Mouse (Mus musculus): Measurements from ENCODE around the gene Tex2. TPM values are rescaled to one million over a fixed set of nuclear protein-coding genes. Genes with fewer than 3 reads are reported as not detected.
"Not testable (repeated sequence)": the region's sequence is repeated elsewhere in the genome, so short reads cannot be mapped to it uniquely, and the experiment has no call there.

The Tex2 gene
- 17.1 and 19.3 TPM in 2 replicates for polyA plus RNA-seq (2015; fragmentation: Nextera tagmentation; extraction: Ambion mirVana)

DNA sequence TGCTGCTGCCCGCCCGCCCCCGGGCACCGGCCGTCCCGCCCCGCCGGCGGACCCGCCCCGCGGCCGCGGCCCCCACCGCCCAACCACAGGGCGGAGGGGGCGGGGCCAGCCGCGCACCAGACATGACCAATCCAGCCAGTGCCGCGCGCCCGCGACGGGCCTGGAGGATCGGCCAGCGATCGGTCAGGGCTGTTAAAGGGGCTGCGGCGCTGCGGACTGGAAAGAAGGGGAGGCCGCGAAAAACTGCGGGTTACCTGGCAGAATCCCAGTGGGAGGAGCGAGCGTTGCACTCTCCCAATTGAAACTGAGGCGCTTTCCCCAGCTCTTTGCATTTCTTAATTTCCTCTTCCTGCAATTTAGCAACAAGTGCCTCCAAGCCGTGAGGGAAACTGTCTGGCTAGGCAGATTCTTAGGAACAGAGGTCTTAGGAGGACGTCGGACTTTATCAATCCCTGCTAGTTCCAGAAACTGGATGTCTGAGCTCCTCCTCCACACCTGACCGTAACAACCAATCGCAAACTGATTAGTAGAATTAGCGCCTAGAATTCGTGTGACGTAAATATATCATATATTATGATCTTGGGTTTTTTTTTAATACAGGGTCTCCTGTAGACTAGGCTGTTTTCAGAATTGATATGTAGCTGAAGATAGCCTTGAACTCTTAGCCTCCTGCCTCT, at the start of gene Tex2:
Tex2 (minus strand) TSS at position 463 of the 677 bp plus-strand sequence.
- Histone ChIP-seq H3K4me1 (replicated peaks; ENCODE audit: control insufficient read depth, insufficient read depth, low read length) (peaks cover 9% of the 10 kb centered on the region), H3K9ac (ENCODE audit: low read depth, low read length) (peak within 1 kb of the TSS; percentile 90), H3K27me3 (replicated peaks; ENCODE audit: control insufficient read depth, insufficient read depth, low read length) (no peaks in the 10 kb centered on the region), H3K27ac (ENCODE audit: low read depth, low read length) (peak within 1 kb of the TSS; percentile 96), H3K4me2 (replicated peaks; ENCODE audit: low read depth) (peak within 1 kb of the TSS; percentile 90), H3K36me3 (ENCODE audit: control insufficient read depth, insufficient read depth) (no peaks in the 10 kb centered on the region), H3K4me3 (ENCODE audit: low read depth, low read length) (peak within 1 kb of the TSS; percentile 98), H3K9me3 (ENCODE audit: control insufficient read depth) (no peaks in the 10 kb centered on the region)
- under 1% methylated on average over 43 of the region's 45 CpGs for WGBS
- TF ChIP-seq CTCF (IDR thresholded peaks at IDR 0.05; ENCODE audit: low read depth), result no peak
- peak; percentile 97 for ATAC-seq

DNA sequence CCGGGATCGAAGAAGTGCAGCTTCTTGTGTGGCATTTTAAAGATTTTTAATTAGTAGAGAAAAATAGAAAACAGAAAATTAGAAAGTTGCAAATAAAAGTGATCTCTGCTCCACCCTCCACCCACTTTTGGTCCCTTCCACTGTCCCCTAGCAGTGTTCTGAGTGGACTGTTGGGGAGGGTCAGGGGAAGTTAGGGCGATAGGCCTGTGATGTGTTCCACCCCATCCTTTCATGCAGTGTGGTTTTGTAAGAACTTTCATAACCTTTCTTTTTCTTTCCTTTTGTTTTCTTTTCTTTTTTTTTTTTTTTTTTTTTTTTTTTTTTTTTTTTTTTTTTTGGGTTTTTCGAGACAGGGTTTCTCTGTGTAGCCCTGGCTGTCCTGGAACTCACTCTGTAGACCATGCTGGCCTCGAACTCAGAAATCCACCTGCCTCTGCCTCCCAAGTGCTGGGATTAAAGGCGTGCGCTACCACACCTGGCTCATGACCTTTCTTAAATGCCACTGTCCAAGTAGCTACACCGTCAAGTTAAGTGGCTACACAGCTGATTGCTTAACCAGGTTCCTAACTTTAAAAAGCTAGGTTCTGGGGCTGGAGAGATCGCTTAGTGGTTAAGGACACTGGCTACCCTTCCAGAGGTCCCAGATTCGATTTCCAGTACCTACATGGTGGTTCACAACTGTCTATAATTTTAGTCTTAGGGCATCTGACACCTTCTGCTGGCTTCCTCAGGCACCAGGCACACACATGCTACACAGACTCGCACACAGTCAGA, 49.6 kb upstream of the Tex2 start:
- 86% methylated on average over 9 of the region's 11 CpGs for WGBS
- Histone ChIP-seq H3K36me3 (ENCODE audit: control insufficient read depth, insufficient read depth) (no peaks in the 10 kb centered on the region), H3K9ac (ENCODE audit: low read depth, low read length) (no peak overlapping the region), H3K27ac (ENCODE audit: low read depth, low read length) (no peak overlapping the region), H3K4me2 (replicated peaks; ENCODE audit: low read depth) (no peak overlapping the region), H3K9me3 (ENCODE audit: control insufficient read depth) (no peaks in the 10 kb centered on the region), H3K4me3 (ENCODE audit: low read depth, low read length) (no peak overlapping the region), H3K27me3 (replicated peaks; ENCODE audit: control insufficient read depth, insufficient read depth, low read length) (no peaks in the 10 kb centered on the region), H3K4me1 (replicated peaks; ENCODE audit: control insufficient read depth, insufficient read depth, low read length) (peaks cover 3% of the 10 kb centered on the region; the same call in 1 of the 2 replicates)
- TF ChIP-seq CTCF (IDR thresholded peaks at IDR 0.05; ENCODE audit: low read depth), result no peak
- no peak for ATAC-seq

GRCm38 (mm10) chr11:106660453-106661081, 47.3 kb upstream of the Tex2 start:
- peak overlapping the region; percentile 60 for H3K27ac ChIP-seq (ENCODE audit: low read depth, low read length)
- no peak overlapping the region for H3K4me2 ChIP-seq (replicated peaks; ENCODE audit: low read depth)
- TF ChIP-seq CTCF (IDR thresholded peaks at IDR 0.05; ENCODE audit: low read depth), result no peak
- no peak for ATAC-seq
- no peak overlapping the region for H3K9ac ChIP-seq (ENCODE audit: low read depth, low read length)
- no peak overlapping the region for H3K4me3 ChIP-seq (ENCODE audit: low read depth, low read length)
- no peaks in the 10 kb centered on the region for H3K36me3 ChIP-seq (ENCODE audit: control insufficient read depth, insufficient read depth)
- H3K27me3 ChIP-seq (replicated peaks; ENCODE audit: control insufficient read depth, insufficient read depth, low read length), result no peaks in the 10 kb centered on the region
- H3K9me3 ChIP-seq (ENCODE audit: control insufficient read depth), result no peaks in the 10 kb centered on the region
- WGBS, result 74% methylated on average over 13 of the region's 13 CpGs
- peaks cover 3% of the 10 kb centered on the region; the same call in 1 of the 2 replicates for H3K4me1 ChIP-seq (replicated peaks; ENCODE audit: control insufficient read depth, insufficient read depth, low read length)

- no peaks in the 10 kb centered on the region for H3K9me3 ChIP-seq (ENCODE audit: control insufficient read depth)
- 55% methylated on average over 15 of the region's 15 CpGs for WGBS
- H3K4me1 ChIP-seq (replicated peaks; ENCODE audit: control insufficient read depth, insufficient read depth, low read length), result peaks cover 3% of the 10 kb centered on the region; the same call in 1 of the 2 replicates
- H3K36me3 ChIP-seq (ENCODE audit: control insufficient read depth, insufficient read depth), result no peaks in the 10 kb centered on the region
- ATAC-seq, result no peak
- no peaks in the 10 kb centered on the region for H3K27me3 ChIP-seq (replicated peaks; ENCODE audit: control insufficient read depth, insufficient read depth, low read length)
- no peak overlapping the region for H3K9ac ChIP-seq (ENCODE audit: low read depth, low read length)
- no peak overlapping the region for H3K4me2 ChIP-seq (replicated peaks; ENCODE audit: low read depth)
- H3K27ac ChIP-seq (ENCODE audit: low read depth, low read length), result peak overlapping the region; percentile 60
- no peak overlapping the region for H3K4me3 ChIP-seq (ENCODE audit: low read depth, low read length)
- TF ChIP-seq CTCF (IDR thresholded peaks at IDR 0.05; ENCODE audit: low read depth), result no peak
Measured at GRCm38 (mm10) chr11:106659598-106660295, 46.5 kb upstream of the Tex2 start.

DNA sequence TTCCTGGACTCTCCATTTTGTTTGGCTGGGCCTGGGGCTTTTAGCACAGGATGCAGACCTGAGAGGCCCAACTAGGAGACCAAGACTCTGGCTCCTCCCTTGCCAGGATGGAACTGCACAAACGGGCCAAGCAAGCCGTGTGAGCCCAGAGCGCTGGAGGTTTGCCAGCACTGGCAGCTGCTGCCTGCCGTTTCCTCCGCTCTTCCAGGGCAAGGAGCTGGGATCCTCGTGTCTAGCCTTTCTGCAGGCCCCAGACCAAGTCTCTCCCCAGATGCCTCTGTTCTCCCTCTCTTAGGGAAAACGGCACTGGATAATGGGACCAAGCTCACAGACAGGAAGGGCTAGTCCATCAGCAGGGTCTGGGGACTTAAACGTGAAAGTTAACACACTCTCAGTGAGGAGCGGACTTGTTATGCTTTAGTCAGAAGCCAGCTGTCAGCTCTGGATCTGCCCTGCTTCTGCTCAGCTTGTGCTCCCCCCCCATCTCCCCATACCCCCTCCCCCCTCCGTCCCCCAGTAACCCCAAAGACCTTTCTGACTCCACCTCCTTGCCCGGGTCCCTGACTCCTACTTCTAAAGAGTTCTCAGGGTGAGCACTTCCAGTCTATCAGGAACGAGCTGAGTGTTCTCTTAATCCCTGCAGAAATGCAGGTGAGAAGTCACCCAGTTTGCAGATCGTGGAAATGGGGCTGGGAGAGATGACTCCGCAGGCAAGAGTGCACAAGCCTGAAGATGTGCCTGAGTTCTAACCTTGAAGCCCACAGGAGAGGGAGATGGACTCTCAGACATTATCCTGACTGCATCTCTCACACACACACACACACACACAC, 45.0 kb upstream of the Tex2 start:
- WGBS, result 24% methylated on average over 14 of the region's 14 CpGs
- Histone ChIP-seq H3K4me1 (replicated peaks; ENCODE audit: control insufficient read depth, insufficient read depth, low read length) (peaks cover 3% of the 10 kb centered on the region; the same call in 1 of the 2 replicates), H3K36me3 (ENCODE audit: control insufficient read depth, insufficient read depth) (no peaks in the 10 kb centered on the region), H3K27me3 (replicated peaks; ENCODE audit: control insufficient read depth, insufficient read depth, low read length) (no peaks in the 10 kb centered on the region), H3K4me3 (ENCODE audit: low read depth, low read length) (no peak overlapping the region), H3K9me3 (ENCODE audit: control insufficient read depth) (no peaks in the 10 kb centered on the region), H3K4me2 (replicated peaks; ENCODE audit: low read depth) (no peak overlapping the region), H3K9ac (ENCODE audit: low read depth, low read length) (no peak overlapping the region), H3K27ac (ENCODE audit: low read depth, low read length) (peak overlapping the region; percentile 58; the same call in 1 of the 2 replicates)
- ATAC-seq, result peak; percentile 36
- no peak for TF ChIP-seq CTCF (IDR thresholded peaks at IDR 0.05; ENCODE audit: low read depth)

DNA sequence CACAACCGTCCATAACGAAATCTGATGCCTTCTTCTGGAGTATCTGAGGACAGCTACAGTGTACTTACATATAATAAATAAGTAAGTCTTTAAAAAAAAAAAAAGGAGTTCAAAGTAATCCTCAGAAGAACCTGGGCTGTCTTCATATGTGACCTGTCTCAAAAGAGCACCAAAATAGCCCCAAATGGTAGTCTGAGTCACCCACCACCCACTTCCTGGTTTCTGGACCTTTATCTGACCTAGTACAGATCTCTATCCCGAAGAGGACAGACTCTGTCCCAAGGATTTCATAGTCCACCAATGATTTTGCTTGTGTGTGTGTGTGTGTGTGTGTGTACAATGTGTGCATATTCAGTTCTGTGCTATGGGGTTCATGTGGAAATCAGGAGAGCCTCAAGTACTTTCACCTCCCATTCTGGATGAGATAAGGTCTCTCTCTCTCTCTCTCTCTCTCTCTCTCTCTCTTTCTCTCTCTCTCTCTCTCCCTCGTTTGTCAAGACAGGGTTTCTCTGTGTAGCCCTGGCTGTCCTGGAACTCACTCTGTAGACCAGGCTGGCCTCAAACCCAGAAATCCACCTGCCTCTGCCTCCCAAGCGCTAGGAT, 43.8 kb upstream of the Tex2 start:
- H3K4me2 ChIP-seq (replicated peaks; ENCODE audit: low read depth); H3K4me3 ChIP-seq (ENCODE audit: low read depth, low read length); H3K27me3 ChIP-seq (replicated peaks; ENCODE audit: control insufficient read depth, insufficient read depth, low read length); H3K9me3 ChIP-seq (ENCODE audit: control insufficient read depth); H3K36me3 ChIP-seq (ENCODE audit: control insufficient read depth, insufficient read depth); H3K27ac ChIP-seq (ENCODE audit: low read depth, low read length); H3K9ac ChIP-seq (ENCODE audit: low read depth, low read length); H3K4me1 ChIP-seq (replicated peaks; ENCODE audit: control insufficient read depth, insufficient read depth, low read length); ATAC-seq: not testable (repeated sequence)
- 72% methylated on average over 5 of the region's 5 CpGs for WGBS
